Comparison of ENCODE assay signal across 17 mouse cellular contexts in genomic region chr11:15435806-15436205, GRCm38 (mm10).
"Had no signal": no experiment of that assay in that cellular context is flagged by ENCODE, and none has a peak within 500 bp of the region (broad histone marks: within the 10 kb centered on the region; RNA-seq: fewer than 3 reads in every experiment).

No protein-coding gene starts in this region.

- DNase-seq: lung, adult 2 months; lung, postnatal 14 days; lung, postnatal 36 days; right cerebral cortex, postnatal 14 days; thymus, adult 2 months; thymus, postnatal 25 days; thymus, postnatal 4 days had no signal

- ATAC-seq: lung, postnatal 0 days; midbrain, embryonic 13.5 days; midbrain, embryonic 15.5 days had no signal

- H3K4me3 ChIP-seq: lung, embryonic 15.5 days; megakaryocyte, embryonic 14.5 days; midbrain, embryonic 13.5 days; midbrain, embryonic 15.5 days; neural tube, embryonic 12.5 days; stomach, embryonic 15.5 days had no signal

- H3K27me3 ChIP-seq: lung, embryonic 15.5 days; megakaryocyte, embryonic 14.5 days; midbrain, embryonic 13.5 days; midbrain, embryonic 15.5 days; neural tube, embryonic 12.5 days; stomach, embryonic 15.5 days had no signal

- H3K27ac ChIP-seq: lung, embryonic 15.5 days; macrophage; midbrain, embryonic 13.5 days; midbrain, embryonic 15.5 days; neural tube, embryonic 12.5 days; stomach, embryonic 15.5 days; stomach, postnatal 0 days had no signal

- H3K36me3 ChIP-seq: lung, embryonic 15.5 days; midbrain, embryonic 13.5 days; midbrain, embryonic 15.5 days; neural tube, embryonic 12.5 days; stomach, embryonic 15.5 days had no signal

- H3K4me2 ChIP-seq: lung, embryonic 15.5 days; midbrain, embryonic 11.5 days; midbrain, embryonic 13.5 days; midbrain, embryonic 15.5 days; neural tube, embryonic 12.5 days; stomach, embryonic 15.5 days had no signal

- H3K9ac ChIP-seq: lung, embryonic 15.5 days; midbrain, embryonic 13.5 days; midbrain, embryonic 15.5 days; neural tube, embryonic 12.5 days; stomach, embryonic 15.5 days had no signal

- H3K9me3 ChIP-seq: lung, embryonic 15.5 days; megakaryocyte, embryonic 14.5 days; midbrain, embryonic 13.5 days; midbrain, embryonic 15.5 days; neural tube, embryonic 12.5 days; stomach, embryonic 15.5 days had no signal

- H3K4me1 ChIP-seq: lung, embryonic 15.5 days; megakaryocyte, embryonic 14.5 days; midbrain, embryonic 13.5 days; midbrain, embryonic 15.5 days; neural tube, embryonic 12.5 days; stomach, embryonic 15.5 days had no signal
